Comparison of ENCODE assay signal across 9 mouse cellular contexts in the genomic region with DNA sequence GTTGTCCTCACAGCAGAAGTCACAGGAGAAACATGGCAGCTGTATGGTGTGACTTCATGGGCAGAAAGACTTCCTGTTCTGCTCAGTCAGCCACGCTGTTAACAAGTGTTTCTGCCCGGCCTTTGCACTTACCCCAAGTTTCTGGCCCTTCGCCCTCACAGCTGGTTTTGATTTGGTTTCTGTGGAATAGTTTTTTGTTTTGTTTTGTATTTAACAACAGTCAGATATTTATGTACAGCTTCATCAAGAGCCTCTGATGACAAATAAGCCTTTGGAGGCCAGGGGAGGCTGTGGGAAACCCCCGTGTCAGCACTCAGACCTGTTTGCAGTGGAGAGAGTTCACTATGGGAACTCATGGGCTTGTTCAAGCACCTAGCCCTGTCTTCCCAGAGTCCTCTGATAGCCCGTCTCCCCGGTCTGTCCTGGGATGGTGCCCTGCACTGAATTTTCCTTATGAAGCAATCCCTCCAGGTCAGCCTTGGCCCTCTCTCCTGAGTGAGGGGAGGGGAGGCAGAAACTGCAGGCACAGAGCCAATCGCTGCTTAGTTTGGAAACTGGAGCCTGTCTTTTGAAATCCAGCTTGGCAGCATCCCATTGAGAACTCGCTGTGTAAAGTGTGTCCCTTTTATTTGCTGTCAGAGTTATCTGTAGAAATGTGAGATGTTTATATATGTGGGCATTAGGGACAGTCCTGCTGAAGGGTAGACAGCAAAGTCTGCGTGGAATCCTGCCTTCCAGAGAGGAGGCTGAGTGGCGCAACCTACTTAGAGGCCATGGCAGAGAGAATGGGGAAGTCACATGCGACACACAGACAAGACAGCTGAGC.
DNase-seq lines count a peak whose midpoint lies in the region; ATAC-seq and TF ChIP-seq lines count a peak whose summit lies in the region.
"Had no signal": no experiment of that assay in that cellular context is flagged by ENCODE, and none has a peak within 500 bp of the region (broad histone marks: within the 10 kb centered on the region; RNA-seq: fewer than 3 reads in every experiment).

No protein-coding gene starts in this region.

- peak; percentile 57 for DNase-seq in layer of hippocampus, adult 11-12 months (ENCODE audit: low spot score)
- DNase-seq in layer of hippocampus, adult 9-10 months (ENCODE audit: low spot score): no peak
- DNase-seq in adrenal gland, postnatal 14 days: peak; percentile 91
- peak; percentile 80 for DNase-seq in gastrocnemius, postnatal 25 days
- peak; percentile 59 for DNase-seq in induced T-regulatory cell, adult 2 months (ENCODE audit: low read depth)
- peak; percentile 63 for DNase-seq in liver, postnatal 0 days
- peak; percentile 64 for DNase-seq in ovary, postnatal 10 days (ENCODE audit: low spot score)
- no peak for DNase-seq in thymus, postnatal 10 days (ENCODE audit: low spot score in 2 of 2)
- DNase-seq: liver, embryonic 13.5 days had no signal

- no peak overlapping the region for H3K4me3 ChIP-seq in liver, postnatal 0 days (ENCODE audit: low read depth, low read length)
- H3K4me3 ChIP-seq: liver, embryonic 13.5 days had no signal

- no peak overlapping the region for H3K9ac ChIP-seq in liver, postnatal 0 days (replicated peaks)
- H3K9ac ChIP-seq: liver, embryonic 13.5 days had no signal

- no peak for TF ChIP-seq EP300 in liver, postnatal 0 days (IDR thresholded peaks at IDR 0.05; ENCODE audit: low read depth)

- TF ChIP-seq CTCF in liver, postnatal 0 days (IDR thresholded peaks at IDR 0.05; ENCODE audit: low read depth): no peak

- ATAC-seq in liver, postnatal 0 days: peak; percentile 70

- H3K4me2 ChIP-seq in liver, postnatal 0 days (ENCODE audit: low read depth, low read length): 0 out of 2 replicates have a peak overlapping the region, but pooled peaks have one; percentile 9
- H3K4me2 ChIP-seq: liver, embryonic 13.5 days had no signal

- no peaks in the 10 kb centered on the region for H3K27me3 ChIP-seq in liver, postnatal 0 days (ENCODE audit: insufficient read depth, low read length)
- H3K27me3 ChIP-seq: liver, embryonic 13.5 days had no signal

- no peaks in the 10 kb centered on the region for H3K36me3 ChIP-seq in liver, postnatal 0 days (replicated peaks; ENCODE audit: insufficient read depth, low read length)
- H3K36me3 ChIP-seq: liver, embryonic 13.5 days had no signal

- H3K27ac ChIP-seq in liver, postnatal 0 days (ENCODE audit: low read depth): peak overlapping the region; percentile 48; the same call in 1 of the 2 replicates
- H3K27ac ChIP-seq: liver, embryonic 13.5 days had no signal

- WGBS in liver, postnatal 0 days (ENCODE audit: insufficient replicate concordance): 37% methylated on average over 11 of the region's 11 CpGs

- no peaks in the 10 kb centered on the region for H3K9me3 ChIP-seq in liver, postnatal 0 days (ENCODE audit: low read length)
- H3K9me3 ChIP-seq: liver, embryonic 13.5 days had no signal

- H3K4me1 ChIP-seq in liver, postnatal 0 days (ENCODE audit: insufficient read depth): peaks cover 11% of the 10 kb centered on the region

Comparison
In these comparisons a context has a peak if more than half of its experiments do, and no peak if none do; other contexts are left out.
1. DNase-seq: peak in layer of hippocampus, adult 11-12 months (single experiment), adrenal gland, postnatal 14 days (single experiment), gastrocnemius, postnatal 25 days (single experiment), induced T-regulatory cell, adult 2 months (single experiment), liver, postnatal 0 days (single experiment) and ovary, postnatal 10 days (single experiment); none in layer of hippocampus, adult 9-10 months (single experiment) and thymus, postnatal 10 days (0 of 2).